Mouse (Mus musculus): ENCODE data around the gene Accs. TPM values are rescaled to one million over a fixed set of nuclear protein-coding genes. Genes with fewer than 3 reads are reported as not detected.

The Accs gene
- polyA plus RNA-seq (2012; ENCODE audit: insufficient read depth, insufficient read length, low replicate concordance, missing spikeins) = not detected in 2 replicates

GRCm38 (mm10) chr2:93849505-93850089 lies at the start of gene Accs:
Accs (minus strand) TSS chr2:93849943.
- under 1% methylated on average over 28 of the region's 28 CpGs for WGBS
- TF ChIP-seq POLR2A (IDR thresholded peaks at IDR 0.05; ENCODE audit: insufficient read depth, low read depth, low read length) (no peak), CTCF (IDR thresholded peaks at IDR 0.05; ENCODE audit: insufficient read depth, low read depth, low read length) (peak; percentile 39; the same call in 1 of the 2 replicates)
- Histone ChIP-seq H3K4me1 (ENCODE audit: control insufficient read depth, insufficient read depth, low read length) (0 out of 2 replicates have a peak, but pooled peaks cover 3% of the 10 kb centered on the region), H3K4me3 (ENCODE audit: insufficient read depth, low read depth, low read length) (peak within 1 kb of the TSS; percentile 49), H3K27ac (ENCODE audit: insufficient read depth, low read depth, low read length) (no peak within 1 kb of the TSS; the same call in 1 of the 2 replicates)

DNA sequence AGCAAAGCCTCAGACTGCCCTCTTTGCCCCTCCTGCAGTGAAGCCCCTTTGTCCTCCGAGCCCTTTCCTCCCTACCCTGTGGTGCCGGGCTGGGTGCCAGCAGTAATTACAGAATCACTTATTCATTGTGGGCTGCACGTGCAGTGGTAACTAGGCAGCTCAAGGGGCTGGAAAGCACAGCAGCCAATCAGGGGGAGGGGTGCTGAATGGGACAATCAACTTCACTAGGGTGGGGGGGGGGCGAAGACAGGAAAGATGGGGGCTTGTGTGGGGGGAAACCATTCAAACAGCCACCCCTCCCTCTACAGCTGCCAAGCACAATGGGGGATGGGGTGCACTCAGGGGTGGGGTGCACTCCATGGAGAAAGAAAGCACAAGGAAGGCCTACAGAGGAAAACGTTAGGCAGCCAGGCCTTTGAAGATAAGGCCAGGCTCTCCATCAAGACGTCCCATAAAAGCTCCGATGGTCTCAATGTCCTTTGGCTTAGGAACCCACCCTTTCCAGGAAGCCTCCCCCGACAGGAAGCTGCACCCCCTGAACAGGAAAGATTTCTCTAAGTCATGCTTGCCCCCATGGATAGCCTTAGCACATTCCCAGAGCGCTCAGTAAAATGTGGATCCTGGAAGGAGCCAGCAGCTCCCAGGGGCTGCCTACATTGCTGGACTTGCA lies 42.0 kb upstream of the Accs start:
- Histone ChIP-seq H3K4me1 (ENCODE audit: control insufficient read depth, insufficient read depth, low read length) (peaks cover 18% of the 10 kb centered on the region), H3K27ac (ENCODE audit: insufficient read depth, low read depth, low read length) (peak overlapping the region; percentile 92), H3K4me3 (ENCODE audit: insufficient read depth, low read depth, low read length) (no peak overlapping the region)
- TF ChIP-seq POLR2A (IDR thresholded peaks at IDR 0.05; ENCODE audit: insufficient read depth, low read depth, low read length) (no peak), CTCF (IDR thresholded peaks at IDR 0.05; ENCODE audit: insufficient read depth, low read depth, low read length) (no peak)
- 19% methylated on average over 8 of the region's 9 CpGs for WGBS

DNA sequence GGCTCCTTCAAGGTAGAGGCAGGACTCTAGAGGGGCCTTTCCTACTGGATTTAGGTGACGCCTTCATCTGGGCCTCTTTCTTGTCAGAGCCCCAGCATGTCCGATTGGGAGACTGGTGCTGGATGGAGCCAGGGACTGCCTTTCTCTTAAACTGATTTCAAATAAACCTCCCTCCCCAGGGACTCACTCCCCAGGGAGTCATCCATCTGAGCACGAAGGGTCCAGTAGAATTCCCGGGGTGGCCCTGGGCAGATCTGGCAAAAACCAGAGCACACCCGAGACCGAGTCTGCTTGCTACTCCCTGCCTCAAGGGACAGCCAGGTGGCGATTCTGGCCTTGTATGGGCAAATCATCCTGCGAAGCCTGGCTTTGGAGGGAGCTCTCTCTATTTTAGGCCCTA lies 40.4 kb upstream of the Accs start:
- H3K4me1 ChIP-seq (ENCODE audit: control insufficient read depth, insufficient read depth, low read length) = peaks cover 22% of the 10 kb centered on the region
- 78% methylated on average over 8 of the region's 8 CpGs for WGBS

GRCm38 (mm10) chr2:93889071-93889470 lies 39.3 kb upstream of the Accs start:
- Histone ChIP-seq H3K27ac (ENCODE audit: insufficient read depth, low read depth, low read length) (no peak overlapping the region), H3K4me1 (ENCODE audit: control insufficient read depth, insufficient read depth, low read length) (peaks cover 22% of the 10 kb centered on the region), H3K4me3 (ENCODE audit: insufficient read depth, low read depth, low read length) (no peak overlapping the region)
- WGBS = 93% methylated on average over 7 of the region's 7 CpGs
- TF ChIP-seq CTCF (IDR thresholded peaks at IDR 0.05; ENCODE audit: insufficient read depth, low read depth, low read length) = no peak
- TF ChIP-seq POLR2A (IDR thresholded peaks at IDR 0.05; ENCODE audit: insufficient read depth, low read depth, low read length) = no peak

More for the DNA sequence above, 40.4 kb upstream of the Accs start:
- no peak overlapping the region for H3K27ac ChIP-seq (ENCODE audit: insufficient read depth, low read depth, low read length)
- TF ChIP-seq CTCF (IDR thresholded peaks at IDR 0.05; ENCODE audit: insufficient read depth, low read depth, low read length) = no peak
- no peak for TF ChIP-seq POLR2A (IDR thresholded peaks at IDR 0.05; ENCODE audit: insufficient read depth, low read depth, low read length)
- no peak overlapping the region for H3K4me3 ChIP-seq (ENCODE audit: insufficient read depth, low read depth, low read length)

DNA sequence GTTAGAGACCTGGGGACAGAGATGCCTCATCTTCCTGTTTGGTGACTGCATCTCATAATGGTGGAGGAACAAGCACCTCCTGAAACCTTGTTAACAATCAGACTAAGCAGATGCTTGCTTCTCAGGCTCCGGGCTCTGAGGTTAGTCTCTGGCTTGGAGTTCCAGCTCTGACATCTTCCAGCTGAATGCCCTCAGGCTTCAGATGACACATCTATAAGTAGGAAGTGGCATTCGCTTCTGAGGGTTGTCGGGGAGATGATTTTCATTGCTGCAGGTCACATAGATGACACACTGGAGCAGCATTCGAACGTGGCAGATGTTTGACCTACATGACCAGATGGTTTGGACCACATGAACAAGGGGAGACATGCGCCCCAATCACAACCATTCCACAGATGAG lies 38.6 kb upstream of the Accs start:
- WGBS = 94% methylated on average over 6 of the region's 6 CpGs
- no peak for TF ChIP-seq CTCF (IDR thresholded peaks at IDR 0.05; ENCODE audit: insufficient read depth, low read depth, low read length)
- TF ChIP-seq POLR2A (IDR thresholded peaks at IDR 0.05; ENCODE audit: insufficient read depth, low read depth, low read length) = no peak
- H3K27ac ChIP-seq (ENCODE audit: insufficient read depth, low read depth, low read length) = no peak overlapping the region
- no peak overlapping the region for H3K4me3 ChIP-seq (ENCODE audit: insufficient read depth, low read depth, low read length)
- H3K4me1 ChIP-seq (ENCODE audit: control insufficient read depth, insufficient read depth, low read length) = peaks cover 19% of the 10 kb centered on the region

DNA sequence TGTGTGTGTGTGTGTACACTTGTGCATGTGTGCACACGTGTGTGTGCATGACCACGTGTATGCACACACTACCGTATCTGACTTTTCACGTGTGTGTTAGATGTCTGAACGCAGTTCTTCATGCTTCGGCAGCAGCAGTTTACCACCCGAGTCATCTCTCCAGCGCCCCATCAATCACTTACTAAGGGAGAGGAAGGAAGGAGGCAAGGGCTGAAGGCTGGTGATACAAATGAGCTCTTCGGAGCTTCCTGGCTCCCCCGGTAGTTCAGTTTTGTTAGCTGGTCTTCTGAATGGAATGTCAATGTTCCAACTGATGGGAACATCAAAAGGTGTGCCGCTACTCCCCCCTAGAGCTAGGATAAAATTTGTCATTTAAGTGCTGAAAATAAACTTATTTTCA lies 37.5 kb upstream of the Accs start:
- TF ChIP-seq CTCF (IDR thresholded peaks at IDR 0.05; ENCODE audit: insufficient read depth, low read depth, low read length) (no peak), POLR2A (IDR thresholded peaks at IDR 0.05; ENCODE audit: insufficient read depth, low read depth, low read length) (no peak)
- Histone ChIP-seq H3K4me1 (ENCODE audit: control insufficient read depth, insufficient read depth, low read length) (peaks cover 23% of the 10 kb centered on the region), H3K27ac (ENCODE audit: insufficient read depth, low read depth, low read length) (no peak overlapping the region), H3K4me3 (ENCODE audit: insufficient read depth, low read depth, low read length) (no peak overlapping the region)
- WGBS = 88% methylated on average over 11 of the region's 11 CpGs

- Histone ChIP-seq H3K4me1 (ENCODE audit: control insufficient read depth, insufficient read depth, low read length) (peaks cover 21% of the 10 kb centered on the region), H3K27ac (ENCODE audit: insufficient read depth, low read depth, low read length) (no peak overlapping the region), H3K4me3 (ENCODE audit: insufficient read depth, low read depth, low read length) (no peak overlapping the region)
- 77% methylated on average over 10 of the region's 10 CpGs for WGBS
- TF ChIP-seq CTCF (IDR thresholded peaks at IDR 0.05; ENCODE audit: insufficient read depth, low read depth, low read length) (no peak), POLR2A (IDR thresholded peaks at IDR 0.05; ENCODE audit: insufficient read depth, low read depth, low read length) (no peak)
Measured at GRCm38 (mm10) chr2:93886013-93886794, 36.5 kb upstream of the Accs start.

GRCm38 (mm10) chr2:93883066-93883465 lies 33.3 kb upstream of the Accs start:
- Histone ChIP-seq H3K4me3 (ENCODE audit: insufficient read depth, low read depth, low read length) (no peak overlapping the region), H3K27ac (ENCODE audit: insufficient read depth, low read depth, low read length) (no peak overlapping the region), H3K4me1 (ENCODE audit: control insufficient read depth, insufficient read depth, low read length) (peaks cover 19% of the 10 kb centered on the region)
- 78% methylated on average over 5 of the region's 5 CpGs for WGBS
- no peak for TF ChIP-seq POLR2A (IDR thresholded peaks at IDR 0.05; ENCODE audit: insufficient read depth, low read depth, low read length)
- no peak for TF ChIP-seq CTCF (IDR thresholded peaks at IDR 0.05; ENCODE audit: insufficient read depth, low read depth, low read length)
